Mouse (Mus musculus) naive thymus-derived CD4-positive, alpha-beta T cell, adult 2 months (primary cell): ENCODE results near the gene Gm20388.

Experiments used
- DNase-seq: peaks from one replicate; pipeline ENCODE4 v3.0.0-alpha.2; 2011; ENCODE audit warnings: low read depth

Gm20388 gene

DNA sequence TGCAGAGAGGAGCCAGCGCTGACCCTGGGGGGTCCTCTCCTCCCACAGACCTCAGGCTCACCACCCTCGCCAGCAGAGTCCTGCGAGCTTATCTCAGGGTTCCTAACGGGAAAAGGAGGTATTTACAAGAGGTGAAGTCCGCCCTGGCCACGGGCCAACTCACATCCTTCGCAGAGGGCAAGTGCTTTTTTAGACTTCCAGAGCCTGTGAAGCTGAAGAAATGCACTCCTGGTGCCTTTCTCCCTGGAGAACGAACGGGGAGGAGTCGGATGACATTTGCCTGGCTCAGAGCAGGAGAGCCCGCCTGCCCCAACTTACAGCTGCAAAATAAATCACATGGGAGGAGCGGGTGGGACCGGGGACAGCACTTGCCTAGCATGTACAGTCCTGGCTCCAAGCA, 1117.1 kb downstream of the Gm20388 start:
- DNase-seq: no peak

DNA sequence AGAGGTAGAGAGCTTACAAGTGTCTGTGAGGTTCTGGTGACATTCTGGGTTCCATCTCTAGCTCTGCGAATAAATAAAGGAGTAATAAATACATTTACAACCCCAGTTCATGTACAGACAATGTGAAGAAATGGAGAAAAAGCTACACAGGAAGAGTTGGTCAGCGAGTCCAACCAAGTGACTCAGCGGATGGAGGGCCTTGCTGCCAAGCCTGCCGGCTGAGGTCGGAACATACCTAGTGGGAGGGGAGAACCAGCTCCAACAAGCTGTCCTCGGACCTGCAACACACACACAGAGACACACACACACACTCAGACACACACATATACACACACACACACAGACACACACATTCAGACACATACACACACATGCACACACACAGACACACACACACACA, 1118.4 kb downstream of the Gm20388 start:
- DNase-seq: no peak

DNA sequence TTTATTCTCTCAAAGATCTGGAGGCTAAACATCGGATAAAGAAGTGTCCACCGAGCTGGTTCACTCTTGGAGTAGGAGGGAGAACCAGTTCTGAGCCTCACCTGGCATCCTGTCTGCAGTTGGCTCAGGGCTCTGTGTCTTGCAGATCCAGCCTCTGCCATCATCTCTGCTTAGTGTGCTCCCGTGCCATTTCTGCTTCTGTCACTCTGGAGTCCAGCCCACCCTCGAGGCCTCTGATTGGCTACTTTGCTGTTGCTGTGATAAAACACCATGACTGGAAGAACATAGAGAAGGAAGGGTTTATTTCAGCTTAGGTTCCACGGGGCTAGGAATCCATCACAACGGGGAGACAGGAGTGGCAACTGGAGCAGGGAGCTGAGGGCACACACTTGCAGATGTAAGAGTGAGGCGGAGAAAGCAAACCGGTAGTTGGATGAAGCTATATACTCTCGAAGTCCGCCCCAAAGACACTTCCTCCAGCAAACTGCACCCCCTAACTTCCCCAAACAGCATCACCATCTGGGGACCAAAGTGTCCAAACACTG, 1119.9 kb downstream of the Gm20388 start:
- no peak for DNase-seq

DNA sequence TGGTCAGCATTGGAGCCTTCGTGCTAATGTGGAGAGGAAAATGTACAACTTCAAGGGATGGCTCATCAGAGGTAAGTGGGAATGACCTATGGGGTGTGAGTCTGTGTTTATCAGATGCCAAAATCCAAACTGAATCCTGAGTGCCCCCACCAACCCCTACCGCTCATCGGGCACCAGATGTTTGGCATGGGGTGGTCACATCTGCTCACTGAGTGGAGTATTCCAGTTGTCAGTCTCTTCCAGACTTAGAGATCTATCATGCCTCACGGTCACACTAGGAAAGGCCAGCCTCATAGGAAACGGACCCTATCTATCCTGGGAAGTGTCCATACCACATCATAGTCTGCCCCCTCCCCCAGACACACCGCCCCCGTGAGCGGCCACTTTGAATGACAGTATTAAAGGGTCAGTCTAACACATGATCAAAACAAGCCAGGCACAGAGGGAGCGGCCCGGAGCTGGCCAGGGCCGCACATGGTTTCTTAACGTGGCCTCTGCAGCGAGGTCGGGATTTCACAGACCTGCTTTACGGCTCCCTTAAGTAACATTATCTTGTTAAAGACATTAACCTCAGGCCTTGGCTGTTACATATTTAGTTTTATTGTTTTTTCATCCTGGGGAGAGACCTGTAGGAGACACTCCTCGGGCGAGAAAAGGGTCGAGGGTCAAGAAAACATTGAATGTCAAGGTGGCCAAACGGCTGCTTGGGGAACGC, 1122.8 kb downstream of the Gm20388 start:
- DNase-seq: no peak

DNA sequence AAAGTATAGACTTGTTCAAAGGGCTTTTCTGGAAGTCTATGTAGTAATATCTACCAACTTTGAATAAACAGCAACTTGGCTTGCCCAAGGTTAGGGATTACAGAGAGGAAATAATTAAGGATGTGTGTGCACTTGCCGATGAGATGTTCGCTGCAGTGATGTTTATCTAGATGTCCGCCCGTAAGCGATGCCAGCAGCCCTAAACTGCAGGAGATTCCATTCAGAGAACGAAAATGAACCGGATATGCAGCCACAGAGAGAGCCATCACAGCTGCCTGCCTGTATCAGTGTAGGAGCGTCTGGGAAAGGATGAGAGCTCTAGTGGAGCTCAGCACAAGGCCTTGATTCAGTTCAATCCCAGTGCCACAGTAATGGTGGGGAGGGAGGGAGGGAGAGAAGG, 1125.0 kb downstream of the Gm20388 start:
- no peak for DNase-seq

DNA sequence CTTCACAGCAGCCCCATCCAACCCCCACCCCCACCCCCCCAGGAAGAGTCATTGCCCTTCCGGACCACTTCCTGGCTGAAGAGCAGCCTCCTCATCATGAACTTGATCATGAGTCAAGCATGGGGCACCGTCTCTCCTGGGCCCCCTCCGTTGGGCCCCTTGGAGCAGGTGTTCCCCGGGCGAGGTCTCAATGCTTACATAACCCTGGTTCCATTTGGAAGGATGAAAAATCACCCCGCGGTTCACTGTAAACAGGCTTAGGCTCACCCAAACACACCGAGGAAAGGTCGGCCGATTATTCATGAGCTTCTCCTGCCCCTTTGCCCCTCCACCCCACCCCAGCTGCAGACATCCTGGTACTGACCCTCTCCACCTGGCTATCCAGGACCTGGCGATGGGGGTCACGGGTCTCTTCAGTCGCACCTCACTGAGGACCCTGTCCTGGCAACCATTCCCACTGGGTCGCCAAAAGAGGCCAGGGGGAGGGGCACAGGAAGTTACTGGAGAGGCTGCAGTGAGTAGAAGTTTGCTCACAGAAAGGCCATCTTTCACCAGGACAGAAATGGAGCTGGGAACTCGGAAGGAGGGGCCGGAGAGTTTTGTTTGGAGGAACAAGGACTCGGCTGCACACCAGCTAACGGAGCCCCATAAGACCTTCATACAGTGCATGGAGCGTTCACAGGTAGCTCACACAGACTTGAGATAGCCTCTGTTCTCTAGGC, 1133.2 kb downstream of the Gm20388 start:
- no peak for DNase-seq

DNA sequence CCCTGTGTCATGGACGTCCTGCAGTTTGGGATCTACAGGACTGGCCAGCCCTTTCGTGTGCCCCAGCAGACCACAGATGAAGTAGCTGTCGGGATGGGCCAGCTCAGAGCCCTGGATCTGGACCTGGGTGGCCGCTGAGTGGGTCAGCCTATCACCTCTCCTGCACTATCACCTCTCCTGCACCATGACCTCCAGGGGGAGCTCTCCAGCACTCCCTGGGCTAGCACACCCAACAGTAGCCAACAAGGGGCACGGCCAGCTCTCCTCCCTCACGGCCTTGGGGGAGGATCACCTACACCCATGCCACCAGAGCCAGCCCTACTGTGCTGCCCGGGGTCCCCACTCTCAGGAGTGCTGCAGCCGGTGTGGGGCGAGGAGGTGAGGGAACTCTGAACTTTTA, 1136.8 kb downstream of the Gm20388 start:
- no peak for DNase-seq

DNA sequence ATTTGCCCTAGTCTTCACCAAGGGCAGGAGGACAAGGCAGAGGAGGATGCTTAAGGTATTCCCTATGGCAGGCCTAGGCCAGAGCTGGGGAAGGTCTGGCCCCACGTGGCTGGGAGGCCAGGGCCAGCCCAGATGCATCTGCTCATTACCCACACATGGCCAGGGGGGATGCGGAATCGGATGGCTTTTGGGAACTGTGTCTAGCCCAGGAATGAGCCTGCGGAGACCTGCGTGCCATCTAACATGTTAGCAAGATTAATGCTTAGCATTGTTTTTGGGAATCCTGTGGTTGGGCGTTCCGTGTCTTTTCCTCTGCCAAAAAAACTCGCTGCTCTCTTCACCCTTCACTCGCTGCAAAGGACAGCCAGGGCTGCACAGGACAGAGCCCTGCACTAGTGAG, 1147.4 kb downstream of the Gm20388 start:
- DNase-seq: no peak

DNA sequence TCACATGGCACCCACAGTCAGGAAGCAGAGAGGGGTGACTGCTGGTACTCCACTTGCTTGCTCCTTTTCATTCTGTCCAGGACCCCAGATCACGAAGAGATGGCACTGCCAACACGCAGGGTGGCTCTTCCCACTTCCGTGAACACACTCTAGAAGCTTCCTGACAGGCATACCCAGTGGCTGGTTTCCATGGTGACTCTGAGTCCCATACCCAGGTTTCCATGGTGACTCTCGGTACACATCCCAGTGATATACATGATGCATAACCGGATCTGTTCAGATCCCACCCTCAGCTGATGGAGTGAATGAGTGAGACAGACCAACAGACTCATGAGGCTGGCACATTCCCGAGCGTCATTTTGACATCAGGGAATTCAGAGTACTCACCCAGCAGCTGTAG, 1148.5 kb downstream of the Gm20388 start:
- DNase-seq: no peak

DNA sequence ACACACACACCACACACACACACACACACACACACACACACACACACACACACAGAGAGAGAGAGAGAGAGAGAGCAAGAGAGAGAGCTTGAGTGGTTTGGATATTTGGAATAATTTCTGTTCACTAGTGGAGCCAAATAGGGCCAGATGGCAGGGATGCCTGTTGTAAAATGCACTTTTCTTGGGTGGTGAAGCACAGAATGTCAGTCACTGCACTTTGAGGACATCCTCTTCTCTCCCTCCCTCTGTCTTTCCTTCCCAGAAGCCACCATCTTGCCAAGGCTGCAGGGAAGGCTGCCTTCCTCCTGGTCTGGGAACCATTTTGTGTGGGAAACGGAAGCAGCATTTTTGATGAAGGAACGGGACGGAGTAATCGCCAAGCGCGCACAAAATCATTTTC, 1151.9 kb downstream of the Gm20388 start:
- no peak for DNase-seq

DNA sequence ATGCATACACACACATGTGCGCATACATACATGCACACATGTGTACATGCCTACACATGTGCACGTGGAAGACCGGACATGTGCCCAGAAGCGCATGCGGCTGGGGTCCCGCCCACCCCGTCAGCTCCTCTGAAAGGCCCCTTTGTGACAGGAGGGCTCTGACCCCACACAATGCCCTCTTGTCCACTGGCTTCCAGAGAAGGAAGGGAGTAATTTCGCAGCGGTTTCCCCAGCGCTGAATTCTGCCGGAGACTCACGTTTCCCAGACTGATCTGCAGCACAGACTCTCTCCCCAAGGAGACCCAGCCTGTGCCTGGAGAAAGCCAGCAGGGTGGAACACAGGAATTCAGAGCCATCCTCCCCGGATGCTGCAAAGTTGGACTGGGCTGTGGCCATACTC, 1153.0 kb downstream of the Gm20388 start:
- DNase-seq: no peak

DNA sequence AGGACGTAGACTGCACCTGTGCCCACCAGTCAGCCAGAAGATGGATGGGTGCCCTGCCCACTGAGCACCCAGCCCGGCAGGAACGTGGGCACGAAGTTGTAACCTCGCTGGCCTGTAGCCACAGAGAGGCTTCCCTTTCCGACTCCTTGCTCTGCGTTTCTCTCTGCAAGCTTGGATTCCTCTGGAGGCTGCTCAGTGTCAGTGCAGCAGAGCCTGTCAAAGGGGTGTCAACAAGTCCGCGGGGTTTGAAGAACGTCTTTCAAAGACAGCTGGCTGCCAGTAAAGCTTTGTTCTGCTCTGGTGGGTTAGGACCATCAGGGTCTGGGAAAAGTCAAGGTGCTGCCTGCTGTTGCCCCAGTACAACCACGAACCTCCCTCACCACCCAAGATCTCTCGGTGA, 1160.8 kb downstream of the Gm20388 start:
- DNase-seq: no peak

DNA sequence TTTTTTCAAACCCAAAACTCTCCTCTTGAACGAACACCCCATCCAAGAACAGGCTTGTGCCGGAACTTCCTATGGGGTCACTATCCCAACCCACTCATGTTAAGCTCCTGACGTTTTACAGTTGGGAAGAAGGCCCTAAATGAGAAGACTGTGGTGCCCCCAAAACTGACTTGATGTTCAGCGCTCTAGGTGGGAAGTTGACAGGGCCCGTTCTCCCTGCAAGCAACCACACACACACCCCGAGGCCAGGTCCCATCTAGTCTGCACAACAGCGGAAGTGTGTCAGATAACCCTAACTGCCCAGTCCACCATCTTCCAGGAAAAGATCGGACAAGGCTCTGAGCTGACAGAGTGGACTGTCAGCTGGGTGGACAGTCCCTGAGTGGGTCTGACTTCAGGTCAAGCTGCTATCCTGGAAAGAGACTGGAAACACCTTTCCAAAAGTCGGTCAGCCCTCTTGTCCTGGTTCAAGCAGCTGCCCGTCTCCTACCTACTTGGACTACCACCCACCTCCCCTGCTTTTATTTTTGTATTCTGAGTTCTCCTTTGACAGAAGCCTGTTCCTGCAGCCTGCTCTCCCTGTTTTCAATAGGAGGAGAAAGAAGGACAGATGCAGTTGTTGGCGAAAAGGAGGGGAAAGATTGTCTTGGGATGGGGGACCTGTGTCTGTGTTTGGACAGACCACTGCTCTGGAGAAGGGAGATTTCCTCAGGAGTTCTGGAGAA, 1161.9 kb downstream of the Gm20388 start:
- no peak for DNase-seq

DNA sequence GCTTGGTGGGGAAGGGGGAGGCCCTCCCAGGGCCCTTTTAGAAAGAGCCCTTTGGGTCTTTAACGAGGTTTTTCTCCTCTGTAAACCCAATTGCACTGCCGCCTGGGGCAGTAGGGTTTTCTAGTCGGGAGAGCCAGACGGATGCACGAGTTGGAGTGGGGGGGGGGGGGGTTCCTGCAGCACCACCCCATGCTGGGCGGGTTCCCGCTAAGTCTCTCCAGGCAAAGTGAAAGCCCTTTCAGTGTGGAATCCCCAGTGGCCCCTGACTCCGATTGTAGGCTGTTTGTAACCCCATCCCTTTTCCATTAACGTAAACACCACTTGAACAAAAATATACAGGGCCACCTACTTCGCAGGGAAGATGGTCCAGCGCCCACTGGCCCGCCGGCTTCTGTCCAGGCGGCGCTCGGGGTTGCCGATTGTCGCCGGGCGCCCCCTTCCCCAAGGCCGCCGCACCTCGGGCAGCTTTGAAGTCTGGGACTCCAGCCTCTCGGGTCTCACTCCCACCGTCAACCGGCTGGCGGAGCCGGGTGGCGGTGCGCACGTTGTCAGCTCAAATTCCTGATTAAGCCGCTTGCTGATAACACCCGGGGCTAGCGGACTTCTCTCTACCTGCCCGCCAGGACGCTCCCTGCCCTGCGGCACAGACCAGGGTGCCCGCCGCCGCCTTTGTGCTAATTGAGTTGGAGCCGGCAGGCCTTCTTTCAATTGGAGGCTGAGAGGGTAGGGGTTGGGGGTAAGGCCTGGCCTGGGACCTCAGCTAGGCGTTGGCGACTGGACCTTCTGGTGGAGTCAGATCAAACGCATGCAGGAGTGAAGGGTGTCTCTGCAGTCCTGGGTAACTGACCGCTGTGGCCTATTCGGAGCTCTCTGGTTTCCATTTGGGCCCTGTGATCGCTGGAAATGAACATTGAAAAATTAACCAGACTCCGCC, 1162.8 kb downstream of the Gm20388 start:
- no peak for DNase-seq

DNA sequence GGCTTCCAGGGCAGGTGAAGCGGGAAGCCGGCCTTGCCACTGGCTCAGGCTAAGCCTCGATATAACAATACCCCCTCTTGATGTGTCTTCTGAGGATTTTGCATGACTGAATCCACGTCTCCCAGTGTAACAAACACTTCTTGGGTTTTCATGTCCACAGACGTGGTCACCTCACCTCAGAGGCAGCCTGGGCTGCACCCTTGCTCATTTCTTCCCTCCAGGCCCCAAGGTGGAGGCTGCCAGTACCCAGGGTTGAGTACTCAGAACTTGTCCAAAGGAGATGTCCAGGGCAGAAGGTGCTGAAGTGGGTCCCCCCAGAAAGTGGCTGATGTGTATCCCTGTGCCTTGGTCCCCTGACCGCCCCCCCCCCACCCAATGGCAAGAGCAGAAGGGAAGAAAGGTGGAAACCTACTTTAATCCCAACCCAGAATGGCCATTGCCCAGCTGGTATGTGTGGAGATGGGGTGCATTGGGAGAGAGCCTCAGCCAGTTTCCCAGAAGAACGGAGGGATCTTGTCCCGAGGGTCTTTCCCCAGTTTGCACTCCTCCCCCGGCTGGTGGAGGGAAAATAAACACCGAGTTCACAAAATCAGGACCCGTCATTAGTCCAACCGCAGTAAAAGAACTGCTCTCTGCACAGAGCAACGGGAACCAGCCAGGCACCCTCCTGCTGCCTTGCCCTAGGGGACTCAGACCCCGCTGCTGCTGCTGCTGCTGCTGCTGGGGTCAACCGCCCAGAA, 1163.6 kb downstream of the Gm20388 start:
- DNase-seq: no peak

DNA sequence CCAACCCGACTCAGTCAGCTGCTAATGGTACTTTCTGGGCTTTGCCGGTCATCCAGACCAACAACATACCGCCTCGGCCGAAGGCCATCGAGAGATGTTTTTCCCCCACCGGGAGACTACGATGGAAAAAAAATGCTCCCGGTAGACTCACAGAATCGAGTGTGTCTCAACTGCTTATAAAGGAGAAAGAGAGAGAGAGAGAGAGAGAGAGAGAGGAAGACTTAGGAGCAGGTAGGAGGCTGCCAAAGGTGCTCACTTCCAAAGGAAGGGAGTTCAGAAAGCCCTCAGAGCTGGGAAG, 1164.2 kb downstream of the Gm20388 start:
- DNase-seq: no peak

DNA sequence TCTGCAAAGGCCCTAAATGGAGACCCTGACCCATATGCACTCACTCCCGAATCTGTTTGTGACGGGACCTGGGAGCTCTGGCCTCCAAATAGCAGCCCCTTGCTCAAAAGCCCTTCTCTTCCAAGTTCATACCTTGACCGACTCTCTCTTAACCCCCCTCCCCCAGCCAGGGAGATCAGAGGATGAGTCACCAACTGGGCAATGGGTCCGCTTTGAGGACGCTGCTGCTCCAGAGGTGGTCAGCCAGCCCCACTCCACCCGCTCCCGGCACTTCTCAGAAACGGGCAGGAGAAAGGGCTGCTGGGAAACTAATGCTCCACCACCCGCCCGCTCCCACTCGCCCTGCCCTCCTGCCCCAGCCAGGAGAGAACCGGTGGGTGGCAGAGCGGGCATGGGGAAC, 1165.3 kb downstream of the Gm20388 start:
- DNase-seq: no peak

DNA sequence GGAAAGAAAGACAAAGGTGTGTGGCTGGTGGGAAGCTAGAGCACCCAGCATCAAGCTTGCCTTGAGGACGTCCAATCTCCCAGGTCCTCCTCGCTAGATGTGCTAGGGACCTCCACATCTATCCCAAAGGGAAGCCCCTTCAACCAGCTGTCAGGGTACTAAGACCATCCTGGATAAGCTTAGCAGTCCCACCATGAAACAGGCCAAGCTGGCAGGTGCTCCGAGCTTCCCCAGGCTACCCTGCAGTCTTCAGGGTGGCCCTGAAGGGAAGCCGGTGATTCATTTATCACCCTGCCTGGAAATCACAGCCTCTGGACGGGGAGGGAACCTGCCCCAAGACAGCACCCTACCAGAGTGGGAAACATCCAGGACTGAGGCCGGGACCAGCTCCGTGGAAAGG, 1165.9 kb downstream of the Gm20388 start:
- no peak for DNase-seq

DNA sequence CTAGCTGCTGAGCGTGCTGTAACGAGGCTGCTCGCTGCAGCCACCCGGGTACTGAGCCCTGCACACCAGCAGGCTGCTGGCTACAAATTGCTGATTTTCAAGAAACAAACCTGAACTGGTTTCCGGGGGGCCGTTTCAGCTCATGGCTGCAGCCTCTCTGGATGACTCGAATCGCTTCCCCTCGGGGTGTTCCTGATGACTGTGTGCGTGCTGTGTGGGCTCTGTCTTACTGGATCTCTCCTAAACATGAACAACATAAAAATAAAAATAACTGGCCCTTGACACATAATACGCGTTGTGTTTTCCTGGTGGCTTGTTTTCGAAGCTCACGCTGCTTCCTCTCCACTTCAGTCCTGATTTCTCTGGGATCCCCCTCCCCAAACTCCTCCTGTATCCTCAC, 1168.1 kb downstream of the Gm20388 start:
- no peak for DNase-seq

DNA sequence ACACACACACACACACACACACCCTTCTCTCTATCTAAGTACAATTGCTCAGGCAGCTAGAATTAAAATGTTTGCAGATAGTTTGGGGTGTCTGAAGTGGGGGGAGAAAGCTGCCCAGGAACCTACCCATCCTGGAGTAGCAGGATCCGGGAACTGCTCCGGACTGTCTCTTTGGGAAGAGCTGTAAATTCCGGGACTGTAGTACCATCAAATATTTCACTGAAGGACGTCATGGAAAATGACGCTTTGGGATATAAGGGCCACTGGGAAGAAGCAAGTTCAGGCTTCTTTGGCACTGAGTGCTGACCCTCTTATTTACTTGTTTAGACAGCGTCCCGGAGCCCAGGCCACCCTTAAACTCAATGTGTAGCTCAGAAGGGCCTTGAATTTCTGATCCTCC, 1168.6 kb downstream of the Gm20388 start:
- DNase-seq: no peak

DNA sequence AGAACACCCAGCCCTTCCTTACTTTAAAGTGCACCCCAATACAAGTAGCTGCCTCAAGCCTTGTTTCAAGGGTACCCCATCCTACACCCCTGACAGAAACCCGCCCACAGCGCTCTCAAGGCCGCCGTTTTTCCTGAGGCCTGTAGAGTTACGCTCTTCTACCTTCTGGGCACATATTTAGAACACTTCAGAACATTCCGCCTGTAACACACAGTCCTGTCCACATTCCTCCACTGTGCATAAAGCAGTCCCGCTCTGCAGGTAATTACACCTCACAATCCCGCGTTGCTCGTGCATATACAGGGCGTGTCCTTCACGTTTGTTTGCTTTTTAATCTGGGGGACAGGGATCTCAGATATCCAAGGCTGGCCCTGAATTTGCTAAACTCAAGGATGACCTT, 1169.3 kb downstream of the Gm20388 start:
- no peak for DNase-seq
